Mouse (Mus musculus) skeletal muscle tissue, postnatal 0 days (tissue): ENCODE measurements around the gene Lypd3. TPM values are rescaled to one million over a fixed set of nuclear protein-coding genes. Genes with fewer than 3 reads are reported as not detected.

Experiments used
- polyA plus RNA-seq: library from polyadenylated mRNA; unstranded; fragments of >200 nt; fragmentation: Nextera tagmentation; extraction: Ambion mirVana; gene quantifications from 2 replicates; pipeline ENCODE4 v1.2.1, GENCODE M21; 2015

The Lypd3 gene
- polyA plus RNA-seq = 7.7 TPM in 1 of 2 replicates, not detected in the other

GRCm38 (mm10) chr7:24636264-24636663 is at the start of gene Lypd3:
Gene Lypd3, plus strand, starts transcription at chr7:24636550.

GRCm38 (mm10) chr7:24587330-24588105 is 48.8 kb upstream of the Lypd3 start, which contains the start of the genes Ethe1 and Zfp575:
Gene Ethe1, plus strand, starts transcription at chr7:24587543.
Gene Zfp575, minus strand, starts transcription at chr7:24587641.

GRCm38 (mm10) chr7:24610144-24610878 is 26.0 kb upstream of the Lypd3 start, which contains the start of gene Phldb3:
Gene Phldb3, plus strand, starts transcription at chr7:24610763.

GRCm38 (mm10) chr7:24676575-24676974 is 40.2 kb downstream of the Lypd3 start, which contains the start of gene Tex101:
Gene Tex101, minus strand, starts transcription at chr7:24676675.

Other genes starting within 250 kb of the Lypd3 start
- gene Smg9, start 236.9 kb upstream of the Lypd3 start, polyA plus RNA-seq = 12.9 and 13.7 TPM in 2 replicates
- gene Irgc1, start 184.3 kb upstream of the Lypd3 start, polyA plus RNA-seq = 0.42 and 0.62 TPM in 2 replicates
- 3.4 and 4.1 TPM in 2 replicates for gene Plaur, start 174.1 kb upstream of the Lypd3 start, polyA plus RNA-seq
- 3.8 and 6.0 TPM in 2 replicates for gene Cadm4, start 154.5 kb upstream of the Lypd3 start, polyA plus RNA-seq
- gene Zfp428, start 129.5 kb upstream of the Lypd3 start, polyA plus RNA-seq = 23.6 and 25.5 TPM in 2 replicates
- gene AC161166.1, start 124.1 kb upstream of the Lypd3 start, polyA plus RNA-seq = 0.15 TPM in 1 of 2 replicates, not detected in the other
- gene Irgq, start 105.9 kb upstream of the Lypd3 start, polyA plus RNA-seq = 5.3 and 6.0 TPM in 2 replicates
- gene Pinlyp, start 90.4 kb upstream of the Lypd3 start, polyA plus RNA-seq = 0.84 TPM in 1 of 2 replicates, not detected in the other
- gene Xrcc1, start 90.3 kb upstream of the Lypd3 start, polyA plus RNA-seq = 37.4 and 39.0 TPM in 2 replicates
- 13.9 and 14.9 TPM in 2 replicates for gene Ethe1, start 49.0 kb upstream of the Lypd3 start, polyA plus RNA-seq
- 2.4 TPM in 2 replicates for gene Zfp575, start 48.9 kb upstream of the Lypd3 start, polyA plus RNA-seq
- gene Phldb3, start 25.8 kb upstream of the Lypd3 start, polyA plus RNA-seq = 0.10 and 0.11 TPM in 2 replicates
- not detected in 2 replicates for gene Tex101, start 40.1 kb downstream of the Lypd3 start, polyA plus RNA-seq
- not detected in 2 replicates for gene BC049730, start 72.7 kb downstream of the Lypd3 start, polyA plus RNA-seq
- not detected in 2 replicates for gene Gm4763, start 90.4 kb downstream of the Lypd3 start, polyA plus RNA-seq
- gene Cd177, start 123.8 kb downstream of the Lypd3 start, polyA plus RNA-seq = 0.05 and 0.07 TPM in 2 replicates
- not detected in 2 replicates for gene Ceacam10, start 140.7 kb downstream of the Lypd3 start, polyA plus RNA-seq
- 7.4 and 9.8 TPM in 2 replicates for gene Gm9844, start 225.7 kb downstream of the Lypd3 start, polyA plus RNA-seq
- not detected in 2 replicates for gene Lypd4, start 233.4 kb downstream of the Lypd3 start, polyA plus RNA-seq
- not detected in 2 replicates for gene Dmrtc2, start 233.5 kb downstream of the Lypd3 start, polyA plus RNA-seq
- gene Rps19, start 247.8 kb downstream of the Lypd3 start, polyA plus RNA-seq = 1,449 and 1,636 TPM in 2 replicates